Mouse (Mus musculus) B cell, adult 67 days (primary cell): ENCODE measurements around the gene Evpl. TPM values are rescaled to one million over a fixed set of nuclear protein-coding genes. Genes with fewer than 3 reads are reported as not detected.

Source experiments
- total RNA-seq, 2 experiments: library from RNA; stranded (reverse); gene quantifications; 4 replicates each; pipeline ENCODE4 v1.2.4; 2023

Gene Evpl
- under 1 TPM in 1 of 2 experiments, not detected in 1; 0.09 TPM for total RNA-seq

DNA sequence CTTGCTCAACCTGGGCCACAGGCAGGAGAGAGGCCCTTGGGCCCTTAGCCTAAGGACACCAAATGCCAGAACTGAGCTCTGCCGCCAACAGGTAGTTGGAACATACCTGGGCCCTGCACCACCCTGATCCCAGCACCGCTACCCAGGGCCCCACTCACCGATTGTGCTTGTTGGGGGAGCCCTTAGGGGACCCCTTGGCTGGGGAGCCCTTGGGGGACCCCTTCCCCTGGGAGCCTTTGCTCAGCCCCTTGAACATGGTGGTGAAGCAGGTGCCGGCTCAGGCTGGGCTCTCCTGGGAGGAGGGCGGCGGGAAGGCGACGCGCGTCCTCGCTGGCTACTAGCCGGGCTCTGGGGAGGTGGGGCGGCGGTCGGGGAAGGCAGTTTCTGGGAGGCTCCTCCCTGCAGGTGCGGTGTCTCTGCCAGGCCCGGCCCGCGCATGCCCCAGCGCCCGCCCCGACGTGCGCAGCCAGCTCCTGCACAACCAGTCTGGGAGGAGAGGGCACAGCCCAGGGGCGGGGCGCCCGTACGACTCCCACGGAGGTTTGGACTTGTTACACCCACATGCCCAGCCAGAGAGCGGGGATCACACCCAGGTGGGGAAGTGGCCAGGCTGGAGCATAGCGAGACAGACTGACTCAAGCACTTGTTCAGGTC lies at the start of gene Evpl:
Gene Evpl, minus strand, starts transcription at position 336 of the 654 bp plus-strand sequence.

DNA sequence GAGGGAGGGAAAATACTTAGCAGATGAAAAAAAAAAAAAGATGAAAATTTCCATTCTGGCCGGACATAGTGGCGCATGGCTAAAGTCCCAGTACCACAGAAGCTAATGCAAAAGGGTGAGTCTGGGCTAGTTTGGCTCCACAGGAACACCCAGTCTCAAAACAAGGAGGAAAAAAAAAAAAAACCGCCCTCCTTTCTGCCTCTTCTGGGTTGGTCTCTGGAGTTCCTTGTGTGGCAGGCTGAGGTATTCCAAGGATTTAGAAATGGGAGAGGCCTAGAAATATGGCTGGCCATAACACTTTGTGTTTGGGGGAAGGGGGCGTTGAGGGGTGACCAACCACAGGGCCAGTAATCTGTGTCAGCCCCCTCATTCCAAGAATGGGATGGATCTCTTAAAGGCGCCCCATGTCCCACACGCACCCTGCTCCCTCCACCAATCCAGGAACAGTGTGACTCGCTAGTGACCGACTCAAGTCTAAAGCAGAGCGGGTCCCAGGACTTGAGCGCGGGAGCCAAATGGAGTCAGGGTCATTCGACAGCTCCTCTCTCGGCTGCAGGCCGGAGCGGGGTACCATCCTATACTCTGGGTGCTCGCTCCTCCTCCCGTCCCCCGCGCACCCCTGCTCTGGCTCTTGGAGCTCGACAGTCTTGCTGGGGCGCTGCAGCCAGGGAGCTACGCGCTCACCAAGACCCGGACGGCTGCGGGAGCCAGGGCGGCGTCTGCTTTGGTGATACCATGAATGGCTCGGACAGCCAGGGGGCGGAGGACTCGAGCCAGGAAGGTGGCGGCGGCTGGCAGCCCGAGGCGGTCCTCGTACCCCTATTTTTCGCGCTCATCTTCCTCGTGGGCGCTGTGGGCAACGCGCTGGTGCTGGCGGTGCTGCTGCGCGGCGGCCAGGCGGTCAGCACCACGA lies 43.1 kb upstream of the Evpl start, which contains the start of gene Galr2:
Gene Galr2, plus strand, starts transcription at position 189 of the 913 bp plus-strand sequence.

DNA sequence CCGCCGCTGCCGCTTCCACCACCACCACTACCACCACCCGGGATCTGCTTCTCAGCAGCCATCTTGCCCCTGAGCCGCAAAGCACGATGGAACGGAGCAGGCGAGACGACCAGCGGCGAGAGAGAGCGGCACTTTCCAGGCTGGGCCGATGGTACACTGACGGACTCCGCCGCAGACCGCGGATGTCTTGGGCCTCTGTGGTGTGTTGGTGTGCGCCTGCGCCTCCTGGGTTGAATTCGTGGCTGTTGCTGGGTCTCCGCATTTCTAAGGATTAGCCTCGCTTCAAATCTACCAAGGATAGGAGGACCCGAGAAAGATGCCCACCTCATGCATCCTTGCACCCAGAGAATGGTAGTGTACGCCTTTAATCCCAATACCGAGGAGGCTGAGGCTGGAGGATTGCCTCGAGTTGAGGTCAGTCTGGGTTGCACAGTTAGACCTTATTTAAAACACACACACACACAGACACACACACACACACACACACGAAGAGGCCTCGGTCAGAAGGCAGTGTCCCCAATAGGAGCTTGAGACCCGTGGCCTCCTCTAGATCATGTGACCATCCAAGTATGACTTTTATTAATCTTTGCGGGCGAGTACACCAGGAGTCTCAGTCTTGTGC lies 36.3 kb upstream of the Evpl start, which contains the start of gene Srp68:
Gene Srp68, minus strand, starts transcription at position 173 of the 622 bp plus-strand sequence.

DNA sequence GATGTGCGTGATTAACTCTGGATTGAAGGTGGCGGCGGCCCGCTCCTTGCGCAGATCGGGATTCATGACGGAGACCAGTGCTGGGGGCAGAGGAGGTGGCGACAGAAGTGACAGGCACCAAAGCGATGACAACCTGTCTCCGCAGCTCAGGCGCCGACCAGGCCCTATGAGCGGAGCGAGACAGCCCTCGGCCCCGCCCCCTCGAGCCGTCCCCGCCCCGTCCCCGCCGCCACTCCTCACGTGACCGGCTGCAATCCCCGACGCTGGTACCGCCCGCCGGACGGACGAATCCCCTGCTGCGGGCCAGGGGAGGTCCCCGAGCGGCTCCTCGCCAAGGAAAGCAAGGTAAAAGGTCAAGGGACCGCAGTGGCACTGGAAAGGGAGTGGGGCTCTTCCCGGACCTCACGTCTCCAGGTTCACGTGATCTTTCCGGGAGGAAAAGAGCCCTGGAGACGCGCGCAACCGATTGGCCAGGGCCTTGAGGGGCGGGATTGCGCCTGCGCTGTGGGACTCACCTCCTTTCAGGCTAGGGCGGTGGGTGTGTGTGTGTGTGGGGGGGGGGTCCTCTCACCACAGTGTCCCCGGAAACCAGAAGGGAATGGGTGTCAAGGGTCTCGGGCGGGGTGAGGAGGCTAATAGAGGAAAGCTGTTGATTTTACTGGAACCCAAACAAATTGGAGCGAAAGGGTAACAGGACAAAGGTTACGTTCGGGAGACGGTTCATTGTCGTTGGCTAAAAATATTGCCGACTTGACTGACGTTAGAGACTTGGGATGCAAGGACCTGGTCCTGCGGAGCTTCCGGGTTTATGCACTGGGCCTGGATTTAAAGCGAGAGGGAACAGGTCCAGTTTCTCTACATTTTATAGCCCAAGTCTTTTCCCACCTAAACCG lies 39.0 kb downstream of the Evpl start, which contains the start of the genes Ten1 and Acox1:
Gene Ten1, plus strand, starts transcription at position 217 of the 893 bp plus-strand sequence.
Gene Acox1, minus strand, starts transcription at position 407 of the 893 bp plus-strand sequence.

Other genes starting within 250 kb of the Evpl start
- 10 to 100 TPM; 17.7 to 21.5 TPM for gene Galk1, start 225.4 kb downstream of the Evpl start, total RNA-seq
- 1,000 to 10,000 TPM; 2,967 to 3,463 TPM for gene H3f3b, start 210.1 kb downstream of the Evpl start, total RNA-seq
- 10 to 100 TPM; 69.9 to 84.3 TPM for gene Unk, start 207.8 kb downstream of the Evpl start, total RNA-seq
- 10 to 100 TPM; 60.6 to 74.3 TPM for gene Unc13d, start 160.1 kb downstream of the Evpl start, total RNA-seq
- 100 to 1,000 TPM; 237 to 270 TPM for gene Wbp2, start 151.1 kb downstream of the Evpl start, total RNA-seq
- under 1 TPM in 1 of 2 experiments, not detected in 1; 0.87 TPM for gene Trim47, start 110.9 kb downstream of the Evpl start, total RNA-seq
- gene Trim65, start 106.9 kb downstream of the Evpl start, total RNA-seq, result 10 to 100 TPM; 41.8 to 52.2 TPM
- 10 to 100 TPM; 65.1 to 73.5 TPM for gene Mrpl38, start 99.2 kb downstream of the Evpl start, total RNA-seq
- gene Fbf1, start 69.9 kb downstream of the Evpl start, total RNA-seq, result 10 to 100 TPM; 37.6 to 45.8 TPM
- 10 to 100 TPM; 38.1 to 49.3 TPM for gene Ten1, start 39.2 kb downstream of the Evpl start, total RNA-seq
- 10 to 100 TPM; 33.7 to 34.9 TPM for gene Acox1, start 39.0 kb downstream of the Evpl start, total RNA-seq
- gene Srp68, start 36.1 kb upstream of the Evpl start, total RNA-seq, result 10 to 100 TPM; 57.8 to 61.5 TPM
- gene Galr2, start 42.9 kb upstream of the Evpl start, total RNA-seq, result under 1 TPM; 0.26 to 0.42 TPM
- 10 to 100 TPM; 57.8 to 69.4 TPM for gene Exoc7, start 69.2 kb upstream of the Evpl start, total RNA-seq
- 1 to 10 TPM; 2.0 to 2.1 TPM for gene Foxj1, start 97.3 kb upstream of the Evpl start, total RNA-seq
- 10 to 100 TPM; 37.0 to 58.0 TPM for gene Rnf157, start 175.0 kb upstream of the Evpl start, total RNA-seq
- gene Ubald2, start 196.0 kb upstream of the Evpl start, total RNA-seq, result 10 to 100 TPM; 65.7 to 72.0 TPM
- under 1 TPM in 1 of 2 experiments, not detected in 1; 0.30 TPM for gene Qrich2, start 228.2 kb upstream of the Evpl start, total RNA-seq